Mouse (Mus musculus) hindbrain, embryonic 10.5 days (tissue): ENCODE results near the gene Ppp1r16b. TPM values are rescaled to one million over a fixed set of nuclear protein-coding genes. Genes with fewer than 3 reads are reported as not detected.
A peak's percentile ranks its signal among the peaks of the same experiment; 100 is the strongest.

Experiments
- DNase-seq: peaks from one replicate; pipeline ENCODE4 v3.0.0-alpha.2; 2017; ENCODE audit warnings: low spot score
- H3K27ac ChIP-seq: fragments of 300-500 bp; sonication (generic); 2 replicates; pipeline ENCODE4 v1.5.1; 2016; ENCODE audit warnings: mild to moderate bottlenecking, moderate library complexity
- H3K27me3 ChIP-seq: fragments of 300-500 bp; sonication (generic); 2 replicates; pipeline ENCODE4 v1.6.1; 2016; ENCODE audit warnings: mild to moderate bottlenecking; ENCODE audit not compliant: poor library complexity, insufficient read depth, severe bottlenecking
- H3K36me3 ChIP-seq: fragments of 300-500 bp; sonication (generic); 2 replicates; pipeline ENCODE4 v1.6.1; 2016; ENCODE audit warnings: mild to moderate bottlenecking, moderate library complexity
- H3K4me1 ChIP-seq: fragments of 300-500 bp; sonication (generic); replicated peaks from 2 replicates; pipeline ENCODE4 v1.6.1; 2016; ENCODE audit warnings: mild to moderate bottlenecking
- H3K4me3 ChIP-seq: fragments of 300-500 bp; sonication (generic); 2 replicates; pipeline ENCODE4 v1.5.1; 2016; ENCODE audit warnings: mild to moderate bottlenecking, moderate library complexity
- H3K9me3 ChIP-seq: fragments of 300-500 bp; sonication (generic); 2 replicates; pipeline ENCODE4 v1.6.1; 2016; ENCODE audit warnings: mild to moderate bottlenecking, moderate library complexity
- WGBS: fragments of 180-500 bp; shearing (Covaris S2); methylation state at CpG from one replicate; pipeline ENCODE4 v1.1.7; 2016; 5-methylcytosine and 5-hydroxymethylcytosine counted together
- polyA plus RNA-seq: library from polyadenylated mRNA; unstranded; fragments of >200 nt; fragmentation: Nextera tagmentation; extraction: Ambion mirVana; gene quantifications from 2 replicates; pipeline ENCODE4 v1.2.1, GENCODE M21; 2016

The Ppp1r16b gene
- polyA plus RNA-seq, 1 experiment from 2014 or later = 3.0 TPM

DNA sequence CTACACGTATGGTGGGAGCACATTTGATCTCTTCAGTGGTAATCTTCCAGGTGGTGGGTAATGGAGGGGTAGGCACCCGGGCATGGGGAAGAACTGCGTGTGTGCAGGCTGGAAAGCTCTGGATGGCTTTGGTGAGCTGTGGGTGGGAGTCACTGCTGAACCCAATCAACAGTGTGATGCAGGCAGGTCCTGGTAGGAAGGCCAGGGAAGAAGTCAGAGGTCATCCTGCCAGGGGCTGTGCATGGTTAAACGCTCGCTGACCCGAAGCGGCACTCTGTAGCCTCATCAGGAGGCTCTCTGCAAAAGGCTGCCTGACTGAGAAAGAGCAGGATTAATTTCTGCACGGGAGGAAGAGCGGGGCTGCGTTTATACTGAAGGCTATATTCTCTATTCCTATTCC, 5.4 kb downstream of the Ppp1r16b start:
- H3K27me3 ChIP-seq = peaks cover 50% of the 10 kb centered on the region
- no peaks in the 10 kb centered on the region for H3K9me3 ChIP-seq
- 0 out of 2 replicates have a peak overlapping the region, but pooled peaks have one; percentile 9 for H3K27ac ChIP-seq
- DNase-seq = peak; percentile 36
- WGBS = 19% methylated on average over 10 of the region's 10 CpGs
- no peak overlapping the region for H3K4me3 ChIP-seq
- peaks cover 82% of the 10 kb centered on the region for H3K4me1 ChIP-seq
- no peaks in the 10 kb centered on the region for H3K36me3 ChIP-seq

- Histone ChIP-seq H3K4me1 (peaks cover 62% of the 10 kb centered on the region), H3K9me3 (no peaks in the 10 kb centered on the region), H3K27me3 (peaks cover 28% of the 10 kb centered on the region), H3K4me3 (no peak overlapping the region), H3K36me3 (no peaks in the 10 kb centered on the region), H3K27ac (0 out of 2 replicates have a peak overlapping the region, but pooled peaks have one; percentile 26)
- 58% methylated on average over 6 of the region's 6 CpGs for WGBS
- no peak for DNase-seq
These were observed 7.6 kb downstream of the Ppp1r16b start for GRCm38 (mm10) chr2:158672829-158673228.

DNA sequence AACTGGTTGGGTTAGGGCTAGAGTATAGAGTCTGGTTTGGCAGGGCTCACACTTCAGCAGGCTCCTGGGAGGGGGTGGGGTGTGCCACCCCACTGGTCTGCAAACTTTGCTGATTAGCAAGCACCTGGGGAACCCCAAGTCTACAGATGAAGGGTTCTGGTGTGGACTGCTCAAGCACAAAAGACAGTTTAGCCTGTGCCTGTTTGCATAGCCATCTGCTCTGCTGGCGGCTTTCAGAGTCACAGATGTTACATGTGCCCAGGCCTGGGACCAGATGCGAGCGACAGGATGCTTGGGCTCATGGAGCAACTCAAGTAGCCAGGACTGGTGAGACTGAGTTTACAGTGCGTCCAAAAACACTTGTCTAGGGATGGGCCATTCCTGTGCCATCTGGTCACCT, 8.3 kb downstream of the Ppp1r16b start:
- no peaks in the 10 kb centered on the region for H3K9me3 ChIP-seq
- WGBS = 75% methylated on average over 4 of the region's 4 CpGs
- H3K4me1 ChIP-seq = peaks cover 61% of the 10 kb centered on the region
- no peak overlapping the region for H3K4me3 ChIP-seq
- H3K36me3 ChIP-seq = no peaks in the 10 kb centered on the region
- H3K27ac ChIP-seq = no peak overlapping the region
- no peak for DNase-seq
- H3K27me3 ChIP-seq = peaks cover 21% of the 10 kb centered on the region

DNA sequence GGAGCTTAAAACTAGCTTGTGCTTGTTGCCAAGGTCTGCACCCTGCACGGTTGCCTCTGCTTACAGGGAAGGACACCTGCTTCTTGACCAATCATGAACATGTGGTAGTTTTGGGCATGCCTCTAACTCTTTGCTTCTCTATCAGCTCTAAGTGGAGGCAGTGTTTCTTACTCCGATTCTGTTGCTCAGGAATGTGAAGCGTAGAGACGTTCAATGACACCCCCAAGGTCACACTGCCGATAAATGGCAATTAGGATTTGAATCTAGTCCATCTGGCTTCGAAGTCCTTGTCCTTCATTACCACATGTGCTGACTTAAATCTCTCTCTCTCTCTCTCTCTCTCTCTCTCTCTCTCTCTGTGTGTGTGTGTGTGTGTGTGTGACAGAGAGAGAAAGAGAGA, 8.9 kb downstream of the Ppp1r16b start:
- 83% methylated on average over 6 of the region's 6 CpGs for WGBS
- Histone ChIP-seq H3K4me1 (peaks cover 54% of the 10 kb centered on the region), H3K9me3 (no peaks in the 10 kb centered on the region), H3K4me3 (no peak overlapping the region), H3K27me3 (peaks cover 15% of the 10 kb centered on the region), H3K27ac (no peak overlapping the region), H3K36me3 (no peaks in the 10 kb centered on the region)
- no peak for DNase-seq

- H3K9me3 ChIP-seq = no peaks in the 10 kb centered on the region
- H3K4me1 ChIP-seq = peaks cover 48% of the 10 kb centered on the region
- H3K36me3 ChIP-seq = no peaks in the 10 kb centered on the region
- H3K4me3 ChIP-seq = no peak overlapping the region
- peaks cover 8% of the 10 kb centered on the region for H3K27me3 ChIP-seq
- no peak overlapping the region for H3K27ac ChIP-seq
- 82% methylated on average over 7 of the region's 7 CpGs for WGBS
- no peak for DNase-seq
These were observed 9.6 kb downstream of the Ppp1r16b start for GRCm38 (mm10) chr2:158674759-158675158.

DNA sequence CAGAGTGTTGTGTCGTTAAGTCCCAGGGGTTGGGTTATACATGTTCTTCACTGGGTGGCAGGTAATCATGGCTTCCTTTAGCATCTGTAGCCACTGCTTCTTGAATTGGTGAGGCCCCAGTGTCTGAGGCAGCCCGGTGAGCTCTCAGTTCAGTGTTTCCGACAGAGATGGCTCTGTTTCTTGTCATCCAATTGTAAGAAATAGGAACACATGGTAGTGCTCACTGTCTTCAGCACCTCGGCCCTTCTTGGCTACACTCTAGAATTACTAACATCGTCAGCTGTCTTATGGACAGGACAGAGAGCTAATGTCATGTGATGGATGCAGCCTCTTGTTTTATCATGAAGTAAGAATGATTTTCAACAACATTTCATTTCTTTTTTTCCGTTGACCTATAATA, 10.0 kb downstream of the Ppp1r16b start:
- WGBS = 88% methylated on average over 6 of the region's 6 CpGs
- H3K4me1 ChIP-seq = peaks cover 48% of the 10 kb centered on the region
- no peak for DNase-seq
- H3K27me3 ChIP-seq = peaks cover 4% of the 10 kb centered on the region
- no peaks in the 10 kb centered on the region for H3K9me3 ChIP-seq
- H3K36me3 ChIP-seq = no peaks in the 10 kb centered on the region
- H3K4me3 ChIP-seq = no peak overlapping the region
- no peak overlapping the region for H3K27ac ChIP-seq

- 90% methylated on average over 12 of the region's 12 CpGs for WGBS
- Histone ChIP-seq H3K4me3 (no peak overlapping the region), H3K27ac (no peak overlapping the region), H3K4me1 (peaks cover 43% of the 10 kb centered on the region), H3K9me3 (no peaks in the 10 kb centered on the region), H3K27me3 (no peaks in the 10 kb centered on the region), H3K36me3 (no peaks in the 10 kb centered on the region)
- DNase-seq = no peak
These were observed 10.8 kb downstream of the Ppp1r16b start for GRCm38 (mm10) chr2:158675907-158676533.

DNA sequence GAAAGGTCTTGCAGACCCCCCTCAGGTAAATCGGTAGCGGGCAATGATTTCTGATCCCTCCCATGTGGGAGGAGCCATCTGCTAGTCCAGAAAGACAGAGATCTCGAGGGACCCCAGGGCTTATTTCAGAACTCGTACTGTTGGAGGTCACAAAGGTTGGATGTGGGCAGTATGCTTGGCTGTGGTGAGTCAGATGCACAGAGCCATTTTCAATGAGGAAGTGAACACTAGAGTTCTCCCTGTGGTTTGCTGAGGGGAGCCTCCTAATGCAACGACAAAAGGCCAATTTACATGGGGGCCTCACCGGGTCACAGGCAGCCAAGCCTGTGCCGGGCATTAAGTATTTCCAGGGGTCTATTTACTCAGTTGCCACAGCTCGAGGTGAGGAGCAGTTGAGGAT, 12.7 kb downstream of the Ppp1r16b start:
- peaks cover 51% of the 10 kb centered on the region for H3K4me1 ChIP-seq
- DNase-seq = no peak
- H3K27me3 ChIP-seq = no peaks in the 10 kb centered on the region
- no peak overlapping the region for H3K27ac ChIP-seq
- H3K36me3 ChIP-seq = no peaks in the 10 kb centered on the region
- no peaks in the 10 kb centered on the region for H3K9me3 ChIP-seq
- 58% methylated on average over 8 of the region's 8 CpGs for WGBS
- no peak overlapping the region for H3K4me3 ChIP-seq

- DNase-seq = no peak
- 91% methylated on average over 7 of the region's 7 CpGs for WGBS
- peaks cover 44% of the 10 kb centered on the region for H3K4me1 ChIP-seq
These were observed 13.9 kb downstream of the Ppp1r16b start for GRCm38 (mm10) chr2:158679091-158679490.

DNA sequence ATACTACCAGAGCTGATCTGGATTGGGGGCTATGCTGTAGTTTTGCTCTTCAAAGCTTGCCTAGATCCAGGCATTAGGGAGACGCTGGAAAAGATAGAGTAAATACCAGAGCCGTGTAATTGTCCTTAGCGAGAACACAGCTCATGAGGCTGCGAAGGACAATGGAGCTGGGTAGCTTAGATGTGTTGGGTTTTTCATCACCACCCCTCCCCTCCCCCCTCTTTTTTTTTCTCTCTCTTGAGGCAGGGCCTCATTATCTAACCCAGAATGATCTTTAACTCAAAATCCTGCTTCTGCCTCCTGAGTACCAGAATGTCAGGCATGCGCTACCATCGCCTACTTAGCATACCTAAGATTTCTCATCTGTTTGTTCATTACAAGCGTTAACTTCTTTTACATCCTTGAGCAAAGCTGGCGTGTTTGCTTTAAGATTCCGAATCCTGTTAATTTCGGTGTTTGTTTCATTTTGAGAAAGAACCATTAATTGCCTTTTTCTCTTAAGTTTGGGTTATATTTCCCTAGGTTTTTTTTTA, 15.2 kb downstream of the Ppp1r16b start:
- 66% methylated on average over 10 of the region's 10 CpGs for WGBS
- Histone ChIP-seq H3K36me3 (no peaks in the 10 kb centered on the region), H3K4me1 (peaks cover 40% of the 10 kb centered on the region), H3K9me3 (no peaks in the 10 kb centered on the region), H3K4me3 (no peak overlapping the region), H3K27me3 (no peaks in the 10 kb centered on the region), H3K27ac (0 out of 2 replicates have a peak overlapping the region, but pooled peaks have one; percentile 30)
- no peak for DNase-seq

More at GRCm38 (mm10) chr2:158679091-158679490, 13.9 kb downstream of the Ppp1r16b start:
- Histone ChIP-seq H3K4me3 (no peak overlapping the region), H3K36me3 (no peaks in the 10 kb centered on the region), H3K27ac (no peak overlapping the region), H3K27me3 (no peaks in the 10 kb centered on the region), H3K9me3 (no peaks in the 10 kb centered on the region)

DNA sequence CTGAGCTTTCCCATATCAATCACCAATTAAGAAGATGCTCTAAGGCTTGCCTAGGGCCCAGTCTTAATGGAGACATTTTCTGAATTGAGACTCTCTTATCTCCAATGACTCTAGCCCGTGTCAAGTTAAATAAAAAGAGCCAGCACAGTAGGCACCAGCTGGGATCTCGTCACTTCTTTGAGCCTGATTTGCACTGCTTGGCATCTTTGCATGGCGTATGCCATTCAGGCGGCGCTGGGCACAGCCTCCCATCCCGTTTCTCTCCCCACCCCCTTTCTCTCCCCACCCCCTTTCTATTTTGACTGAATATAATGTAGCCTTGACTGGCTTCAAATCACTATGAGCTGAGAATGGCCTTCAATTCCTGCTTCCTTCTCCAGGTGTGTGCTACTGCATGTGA, 16.5 kb downstream of the Ppp1r16b start:
- Histone ChIP-seq H3K27ac (no peak overlapping the region), H3K9me3 (no peaks in the 10 kb centered on the region), H3K36me3 (no peaks in the 10 kb centered on the region), H3K4me3 (no peak overlapping the region), H3K4me1 (peaks cover 48% of the 10 kb centered on the region), H3K27me3 (no peaks in the 10 kb centered on the region)
- no peak for DNase-seq
- WGBS = 69% methylated on average over 6 of the region's 6 CpGs

DNA sequence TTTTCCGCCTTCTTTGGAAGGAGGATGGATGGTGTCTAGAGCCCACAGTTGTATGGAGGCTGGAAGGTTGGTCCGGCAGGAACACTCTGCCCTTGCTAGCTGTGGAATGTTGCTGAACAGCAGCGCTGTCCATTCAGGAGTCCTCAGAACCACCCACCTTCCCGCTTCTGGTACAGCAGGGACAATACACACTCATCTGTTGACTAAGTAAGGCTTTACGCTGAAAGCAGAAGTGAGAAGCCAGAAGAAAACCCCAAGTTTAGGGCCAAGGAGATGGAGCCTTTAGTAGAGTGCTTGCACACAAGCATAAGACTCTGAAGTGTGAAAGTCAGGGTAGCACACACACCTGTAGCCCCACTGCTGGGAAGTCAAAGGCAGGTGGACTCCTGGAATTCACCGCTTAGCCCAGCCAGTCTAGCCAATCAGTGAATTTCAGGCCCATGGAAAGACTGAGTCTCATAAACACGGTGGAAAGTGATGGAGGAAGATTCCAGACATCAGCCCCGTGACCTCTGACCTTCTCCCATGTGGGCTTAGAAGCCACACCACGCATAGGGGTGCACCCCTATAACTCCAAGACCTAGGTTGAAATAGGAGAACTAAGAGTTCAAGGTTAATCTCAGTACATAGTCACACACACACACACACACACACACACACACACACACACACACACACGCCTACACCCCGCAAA, 17.3 kb downstream of the Ppp1r16b start:
- DNase-seq = no peak
- no peaks in the 10 kb centered on the region for H3K36me3 ChIP-seq
- no peak overlapping the region for H3K27ac ChIP-seq
- H3K9me3 ChIP-seq = no peaks in the 10 kb centered on the region
- peaks cover 54% of the 10 kb centered on the region for H3K4me1 ChIP-seq
- no peak overlapping the region for H3K4me3 ChIP-seq
- 62% methylated on average over 11 of the region's 11 CpGs for WGBS
- H3K27me3 ChIP-seq = no peaks in the 10 kb centered on the region

- Histone ChIP-seq H3K27ac (no peak overlapping the region), H3K4me1 (peaks cover 55% of the 10 kb centered on the region), H3K36me3 (no peaks in the 10 kb centered on the region), H3K4me3 (no peak overlapping the region), H3K9me3 (no peaks in the 10 kb centered on the region), H3K27me3 (no peaks in the 10 kb centered on the region)
- WGBS = 22% methylated on average over 4 of the region's 4 CpGs
- DNase-seq = no peak
These were observed 17.8 kb downstream of the Ppp1r16b start for GRCm38 (mm10) chr2:158683038-158683413.
